Mouse (Mus musculus) urinary bladder, postnatal 14 days (tissue): ENCODE data around the gene Tmem185b.

Experiments used
- DNase-seq: peaks from one replicate; pipeline ENCODE4 v3.0.0; 2021; ENCODE audit warnings: low spot score

The Tmem185b gene

DNA sequence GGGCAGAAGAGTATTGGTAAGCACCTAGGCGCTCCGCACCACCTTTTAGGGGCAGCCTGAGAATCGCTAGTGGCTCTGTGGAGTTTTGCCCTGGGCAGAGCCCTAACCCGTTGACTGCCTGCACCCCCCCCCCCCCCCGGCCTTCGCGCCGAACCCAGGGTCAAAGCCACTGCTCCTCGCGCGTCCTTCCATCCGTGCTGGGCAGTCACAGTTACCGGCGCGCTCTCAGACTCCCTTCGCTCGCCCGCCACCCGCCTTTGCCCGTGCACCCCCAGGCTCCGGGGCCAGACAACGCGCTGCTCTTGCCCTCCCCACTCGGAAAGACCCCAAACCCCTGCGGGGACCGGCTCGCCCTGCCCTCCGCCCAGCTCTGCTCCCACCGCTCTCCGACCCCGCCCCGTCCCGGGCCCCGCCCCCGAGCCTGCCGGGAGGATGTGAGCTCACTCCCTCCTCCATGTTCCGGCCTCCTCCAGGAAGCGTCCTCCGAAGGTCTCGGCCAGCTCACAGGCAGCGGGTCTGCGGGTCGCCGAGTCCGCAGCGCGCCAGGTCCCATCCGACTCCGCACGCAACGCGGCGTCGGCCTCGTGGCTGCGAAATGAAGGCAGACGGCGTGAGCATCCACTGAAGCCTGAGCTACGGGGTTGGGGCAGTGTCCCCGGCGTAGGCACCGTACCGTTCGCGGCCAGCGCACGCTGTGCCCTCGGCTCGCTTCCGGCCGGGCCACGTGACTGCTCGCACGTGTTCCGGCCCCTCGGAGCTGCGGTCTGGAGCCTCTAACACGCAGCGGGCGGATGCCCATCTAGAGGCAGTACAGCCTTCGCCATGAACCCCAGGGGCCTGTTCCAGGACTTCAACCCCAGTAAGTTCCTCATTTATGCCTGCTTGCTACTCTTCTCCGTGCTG is at the start of gene Tmem185b:
Tmem185b (plus strand) TSS at position 472 of the 903 bp plus-strand sequence.
- DNase-seq: peak; percentile 93

- no peak for DNase-seq
Measured at GRCm38 (mm10) chr1:119476905-119477353, 49.0 kb upstream of the Tmem185b start.

GRCm38 (mm10) chr1:119479641-119480040 is 46.3 kb upstream of the Tmem185b start:
- no peak for DNase-seq

DNA sequence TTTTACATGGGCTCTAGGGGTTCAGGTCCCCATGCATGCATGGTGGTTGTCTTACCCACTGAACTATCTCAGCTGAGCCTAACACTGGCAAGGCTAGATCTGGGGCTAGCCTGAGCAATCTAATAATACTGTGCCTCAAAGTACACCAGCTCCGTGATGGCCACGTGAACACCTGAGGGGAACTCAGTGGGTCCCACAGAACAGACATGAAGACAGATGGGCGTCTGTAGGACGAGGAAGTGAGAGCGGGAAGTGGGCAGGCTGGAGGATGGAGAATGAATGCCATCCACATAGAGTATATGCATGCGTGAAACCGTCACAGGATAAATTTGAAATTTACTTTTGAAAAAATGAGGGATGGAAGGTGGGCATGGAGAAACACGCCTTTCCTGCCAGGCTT is 45.3 kb upstream of the Tmem185b start:
- DNase-seq: no peak

DNA sequence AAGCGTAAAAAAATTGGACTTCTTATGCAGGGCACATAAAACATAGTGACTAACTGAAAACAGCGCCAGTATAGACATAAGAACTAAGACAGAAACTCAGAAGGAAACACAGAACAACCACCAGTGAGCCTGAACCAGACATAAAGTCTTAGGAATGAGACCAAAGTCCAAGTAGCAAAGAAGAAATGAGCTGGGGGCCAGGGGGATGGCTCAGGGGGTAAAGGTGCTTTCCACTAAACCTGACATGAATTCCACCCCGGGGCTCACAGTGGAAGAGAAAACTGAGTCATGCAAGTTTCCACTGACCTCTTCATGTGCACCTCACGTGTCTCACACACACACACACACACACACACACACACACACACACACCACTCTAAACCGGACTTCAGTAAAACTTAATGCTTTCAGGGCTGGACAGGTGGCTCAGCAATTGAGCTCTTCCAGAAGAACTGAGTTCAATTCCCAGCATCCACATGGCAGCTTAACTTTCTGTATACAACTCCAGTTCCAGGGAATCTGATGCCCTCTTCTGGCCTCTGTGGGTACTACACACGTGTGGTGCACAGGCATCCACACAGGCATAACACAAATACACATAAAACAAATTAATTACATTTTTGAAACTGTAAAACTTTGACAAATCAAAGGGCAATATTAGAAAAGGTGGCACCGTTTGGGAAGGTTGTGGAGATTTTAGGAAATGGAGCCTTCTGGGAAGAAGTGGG is 44.6 kb upstream of the Tmem185b start:
- DNase-seq: no peak

DNA sequence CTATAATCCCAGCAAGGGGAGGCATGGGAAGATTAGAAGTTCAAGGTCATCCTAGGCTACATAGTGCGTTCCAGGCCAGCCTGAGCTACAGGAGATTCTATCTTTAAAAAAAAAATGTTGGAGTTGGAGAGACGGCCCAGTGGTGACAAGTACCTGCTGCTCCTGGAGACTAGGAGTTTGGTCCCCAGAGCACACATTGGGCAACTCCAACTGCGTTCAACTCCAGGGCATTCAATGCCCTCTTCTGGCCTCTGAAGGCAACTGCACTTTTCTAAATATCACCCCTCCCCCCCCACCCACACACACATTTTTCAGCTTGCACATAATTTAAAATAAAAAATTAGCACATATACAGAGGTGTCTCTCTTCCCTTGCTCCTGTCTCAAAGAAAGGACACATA is 43.1 kb upstream of the Tmem185b start:
- no peak for DNase-seq

DNA sequence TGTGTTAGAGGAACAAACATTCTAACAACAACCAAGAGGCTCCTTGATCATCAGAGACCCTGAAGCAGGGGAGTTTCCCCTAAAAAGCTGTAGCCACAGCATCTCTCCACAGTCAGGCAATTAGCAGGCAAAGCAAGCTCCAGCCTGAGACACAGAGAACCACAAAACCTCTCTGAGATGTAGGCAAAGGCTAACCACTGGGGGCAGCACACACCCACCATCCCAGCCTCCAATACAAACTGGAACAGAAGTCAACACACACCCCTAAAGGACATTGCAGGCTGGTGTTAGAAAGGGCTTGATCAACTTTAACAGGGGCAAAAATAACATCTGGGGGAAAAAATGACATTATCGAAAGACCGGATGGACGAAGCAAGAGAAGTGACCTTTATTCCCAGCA is 41.5 kb upstream of the Tmem185b start:
- no peak for DNase-seq

DNA sequence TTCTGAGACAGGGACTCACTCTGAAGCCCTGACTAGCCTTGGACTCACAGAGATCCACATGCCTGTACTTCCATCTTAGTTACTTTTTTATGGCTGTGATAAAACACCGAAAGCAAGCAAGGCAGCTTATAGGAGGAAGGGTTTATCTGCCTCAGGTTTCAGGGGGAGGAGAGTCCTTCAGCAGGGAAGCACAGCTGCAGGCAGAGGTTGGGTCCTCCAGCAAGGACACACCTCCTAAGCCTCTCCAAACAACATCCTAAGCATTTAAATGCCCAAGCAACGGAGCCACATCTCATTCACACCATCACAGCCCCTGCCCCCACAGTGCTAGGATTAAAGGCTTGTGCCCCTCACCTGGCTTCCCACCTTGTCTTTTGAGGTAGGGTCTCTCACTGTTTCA is 40.1 kb upstream of the Tmem185b start:
- DNase-seq: no peak

- DNase-seq: no peak
Measured at GRCm38 (mm10) chr1:119487917-119488590, 37.9 kb upstream of the Tmem185b start.

GRCm38 (mm10) chr1:119490765-119491164 is 35.2 kb upstream of the Tmem185b start:
- no peak for DNase-seq

DNA sequence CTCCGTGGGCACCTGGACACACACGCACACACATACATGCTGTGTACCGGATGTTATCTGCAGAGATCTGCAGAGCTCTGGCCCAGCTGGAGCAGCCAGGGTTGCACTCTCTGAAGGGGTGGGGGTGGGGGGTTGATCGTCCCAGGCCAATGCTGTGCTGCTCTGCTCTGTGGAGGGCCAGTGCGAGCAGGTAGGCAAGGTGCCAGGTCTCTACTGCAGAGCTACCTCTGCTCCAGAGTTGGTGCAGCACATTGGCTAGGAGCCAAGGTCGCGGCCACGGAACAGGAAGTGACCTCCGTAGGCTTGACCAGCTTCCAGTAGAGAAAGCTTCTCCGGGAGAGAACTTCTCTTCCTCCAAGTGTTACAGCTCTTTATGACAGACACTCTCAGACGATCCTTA is 33.9 kb upstream of the Tmem185b start:
- peak; percentile 87 for DNase-seq

GRCm38 (mm10) chr1:119492505-119492904 is 33.5 kb upstream of the Tmem185b start:
- no peak for DNase-seq

DNA sequence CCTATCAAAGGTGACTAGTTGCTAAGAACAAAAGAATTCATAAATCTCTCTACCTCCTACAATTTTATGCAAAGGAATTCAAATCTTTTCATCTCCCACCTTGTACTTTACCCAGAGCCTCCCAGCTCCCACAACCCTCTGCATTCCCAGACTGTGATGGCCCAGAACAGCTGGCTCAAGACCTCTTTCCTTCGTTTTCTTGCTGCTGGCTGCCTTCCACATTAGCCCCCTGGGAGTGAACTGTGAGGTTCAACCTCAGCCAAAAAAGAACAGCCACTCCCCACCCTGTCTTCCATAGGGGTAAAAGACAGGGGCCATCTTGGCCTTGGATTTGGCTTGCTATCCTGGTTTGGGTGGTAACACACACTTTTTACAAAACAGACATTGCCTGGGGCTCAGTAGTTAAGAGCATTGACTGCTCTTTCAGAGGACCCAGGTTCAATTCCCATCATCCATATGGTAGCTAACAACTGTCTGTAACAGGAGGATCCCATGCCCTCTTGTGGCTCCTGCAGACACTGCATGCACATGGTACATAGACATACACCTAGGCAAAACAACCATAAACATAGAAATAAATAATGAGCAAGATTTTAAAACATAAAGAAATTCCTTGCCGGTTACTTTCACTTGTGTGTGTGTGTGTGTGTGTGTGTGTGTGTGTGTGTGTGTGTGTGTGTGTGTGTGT is 31.8 kb upstream of the Tmem185b start:
- DNase-seq: no peak

GRCm38 (mm10) chr1:119494712-119495395 is 31.1 kb upstream of the Tmem185b start:
- DNase-seq: no peak

DNA sequence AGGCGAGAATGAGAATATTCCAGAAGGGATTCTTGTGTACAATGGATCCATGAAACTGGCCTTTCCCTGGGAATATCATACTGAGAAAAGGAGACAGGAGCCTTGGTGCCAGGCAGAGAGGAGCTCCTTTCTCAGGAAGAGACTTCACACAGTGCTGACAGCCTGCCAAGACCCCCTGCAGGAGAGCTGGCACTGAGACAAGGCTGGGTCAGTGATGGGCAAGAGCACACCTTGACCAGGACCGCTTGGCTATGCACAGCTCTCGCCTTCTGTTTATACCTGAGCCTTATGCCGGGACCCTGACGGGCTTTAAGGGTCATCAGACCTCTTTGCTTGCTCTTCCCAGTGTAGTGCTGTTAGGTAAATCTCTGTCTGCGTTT is 30.6 kb upstream of the Tmem185b start:
- DNase-seq: no peak

DNA sequence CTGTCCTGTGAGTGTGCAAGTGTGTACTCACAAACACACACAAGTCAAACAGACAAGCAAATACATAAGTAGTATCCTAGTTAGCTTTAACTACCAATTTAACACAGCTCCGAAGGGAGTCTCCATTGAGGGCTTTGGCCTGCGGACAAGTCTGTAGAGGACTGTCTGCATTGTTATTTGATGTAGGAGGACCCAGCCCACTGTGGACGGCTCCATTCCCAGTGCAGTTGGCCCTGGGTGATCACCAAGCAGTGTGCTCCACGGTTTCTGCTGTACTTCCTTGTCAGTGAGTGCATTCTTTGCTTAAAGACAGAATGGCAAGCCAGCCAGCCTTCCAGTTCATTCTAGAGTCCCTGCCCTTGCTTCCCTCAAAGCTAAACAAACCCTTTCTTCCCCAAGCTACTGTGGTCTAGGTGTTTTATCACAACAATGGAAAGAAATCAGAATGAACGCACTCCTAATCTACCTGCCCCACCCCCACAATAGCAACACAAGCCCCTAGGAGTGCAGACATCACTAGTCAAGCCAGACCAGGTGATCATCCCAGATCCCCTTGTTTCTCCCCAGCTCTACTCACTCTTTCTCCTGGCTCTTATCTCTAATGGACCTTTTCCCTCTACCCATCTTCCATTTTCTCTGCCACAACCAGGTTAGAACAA is 28.5 kb upstream of the Tmem185b start:
- no peak for DNase-seq

- DNase-seq: peak; percentile 21
Measured at GRCm38 (mm10) chr1:119498536-119499231, 27.3 kb upstream of the Tmem185b start.

DNA sequence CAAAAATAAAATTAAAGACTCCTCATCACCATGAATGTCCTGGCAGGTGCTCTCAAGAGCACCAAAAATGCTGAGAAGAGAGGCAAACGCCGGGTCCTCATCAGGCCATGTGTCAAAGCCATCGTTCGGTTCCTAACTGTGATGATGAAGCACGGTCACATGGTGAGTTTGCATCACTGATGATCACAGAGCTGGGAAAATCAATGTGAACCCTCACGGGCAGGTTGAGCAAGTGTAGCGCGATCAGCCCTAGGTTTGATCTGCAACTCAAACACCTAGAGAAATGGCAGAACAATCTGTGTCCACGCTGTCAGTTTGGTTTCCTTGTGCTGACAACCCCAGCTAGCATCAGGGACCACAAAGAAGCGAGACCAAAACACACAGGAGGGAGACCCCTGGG is 26.5 kb upstream of the Tmem185b start:
- no peak for DNase-seq

- no peak for DNase-seq
Measured at GRCm38 (mm10) chr1:119501881-119502280, 24.1 kb upstream of the Tmem185b start.

DNA sequence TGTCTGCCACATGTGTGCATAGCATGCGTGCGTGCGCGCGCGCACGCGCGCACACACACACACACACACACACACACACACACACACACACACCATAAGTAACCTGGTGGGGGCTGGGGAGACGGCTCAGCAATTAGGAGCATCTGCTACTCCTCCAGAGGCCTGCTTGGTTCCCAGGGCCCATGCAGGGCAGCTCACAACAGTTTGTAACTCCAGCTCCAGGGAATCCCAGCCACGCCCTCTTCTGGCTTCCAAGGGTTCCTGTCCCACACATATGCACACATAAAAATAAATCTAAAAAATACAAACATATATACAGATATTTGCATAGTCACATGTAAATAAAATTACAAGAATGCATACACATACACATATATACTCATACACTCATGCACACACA is 23.2 kb upstream of the Tmem185b start:
- DNase-seq: no peak
